Mouse (Mus musculus) retina, postnatal 7 days (tissue): Measurements from ENCODE around the gene Mboat7.
A peak's percentile ranks its signal among the peaks of the same experiment; 100 is the strongest.

ENCODE experiments used
- DNase-seq: peaks from one replicate; pipeline ENCODE4 v3.0.0-alpha.2; 2012; ENCODE audit warnings: low read depth, low spot score

Gene Mboat7

GRCm38 (mm10) chr7:3644348-3644671, 49.0 kb downstream of the Mboat7 start:
- DNase-seq: no peak

- no peak for DNase-seq
Measured at GRCm38 (mm10) chr7:3643843-3644242, 49.5 kb downstream of the Mboat7 start.

GRCm38 (mm10) chr7:3643412-3643811, 49.9 kb downstream of the Mboat7 start:
- no peak for DNase-seq

- no peak for DNase-seq
Measured at GRCm38 (mm10) chr7:3630478-3630815, 62.9 kb downstream of the Mboat7 start.

GRCm38 (mm10) chr7:3629543-3630477, 63.5 kb downstream of the Mboat7 start, which contains the start of the genes Tfpt and Prpf31:
Gene Tfpt (minus strand): TSS chr7:3629929.
Gene Prpf31 (plus strand): TSS chr7:3629985.
- peak; percentile 94 for DNase-seq

- DNase-seq: no peak
Measured at GRCm38 (mm10) chr7:3629030-3629429, 64.3 kb downstream of the Mboat7 start.
